Mouse (Mus musculus): ENCODE results near the gene Gdf3. TPM values are rescaled to one million over a fixed set of nuclear protein-coding genes. Genes with fewer than 3 reads are reported as not detected.

Gene Gdf3
- polyA plus RNA-seq, 2 experiments = 1.5 to 2.2 TPM

GRCm38 (mm10) chr6:122570695-122571616, 38.9 kb downstream of the Gdf3 start:
- no peak overlapping the region for H3K4me2 ChIP-seq (ENCODE audit: low read depth)

GRCm38 (mm10) chr6:122569762-122570161, 40.1 kb downstream of the Gdf3 start:
- WGBS (ENCODE audit: insufficient replicate concordance) = 64% methylated on average over 1 of the region's 1 CpGs
- no peak overlapping the region for H3K27ac ChIP-seq

More at GRCm38 (mm10) chr6:122570695-122571616, 38.9 kb downstream of the Gdf3 start:
- Histone ChIP-seq H3K4me1 (replicated peaks; ENCODE audit: control insufficient read depth in 2 of 2, insufficient read depth in 2 of 2, low read length in 1 of 2) (peaks cover 0 to 8% of the 10 kb centered on the region in 2 experiments; a peak in 2 of 4 replicates), H3K36me3 (replicated peaks; ENCODE audit: control insufficient read depth, insufficient read depth, low read depth) (no peaks in the 10 kb centered on the region), H3K27ac (no peak overlapping the region), H3K9me3 (ENCODE audit: control insufficient read depth, low read length) (no peaks in the 10 kb centered on the region), H3K27me3 (ENCODE audit: control insufficient read depth, insufficient read depth, low read length) (no peaks in the 10 kb centered on the region), H3K9ac (replicated peaks) (no peak overlapping the region), H3K4me3 (ENCODE audit: insufficient read depth in 1 of 2, low read depth in 2 of 2, low read length in 2 of 2) (no peak overlapping the region)
- peak; percentile 33; the same call in 1 of the 2 replicates for ATAC-seq (ENCODE audit: insufficient read depth)
- TF ChIP-seq CTCF (IDR thresholded peaks at IDR 0.05; ENCODE audit: low read depth) (no peak), EP300 (IDR thresholded peaks at IDR 0.05; ENCODE audit: low read depth) (no peak)
- DNase-seq (ENCODE audit: low read depth in 3 of 3, low spot score in 3 of 3) = peak in 2 of 3 experiments; percentile 5 to 26
- WGBS (ENCODE audit: insufficient replicate concordance) = 19% methylated on average over 8 of the region's 8 CpGs

GRCm38 (mm10) chr6:122569113-122569512, 40.8 kb downstream of the Gdf3 start:
- H3K4me1 ChIP-seq (replicated peaks; ENCODE audit: control insufficient read depth in 2 of 2, insufficient read depth in 2 of 2, low read length in 1 of 2) = peaks cover 0 to 8% of the 10 kb centered on the region in 2 experiments; a peak in 2 of 4 replicates
- ATAC-seq (ENCODE audit: insufficient read depth) = no peak
- no peaks in the 10 kb centered on the region for H3K9me3 ChIP-seq (ENCODE audit: control insufficient read depth, low read length)
- H3K9ac ChIP-seq (replicated peaks) = no peak overlapping the region
- no peak for DNase-seq (ENCODE audit: low read depth in 3 of 3, low spot score in 3 of 3)
- H3K27ac ChIP-seq = no peak overlapping the region
- no peak overlapping the region for H3K4me2 ChIP-seq (ENCODE audit: low read depth)
- 57% methylated on average over 5 of the region's 5 CpGs for WGBS (ENCODE audit: insufficient replicate concordance)
- TF ChIP-seq CTCF (IDR thresholded peaks at IDR 0.05; ENCODE audit: low read depth) (no peak), EP300 (IDR thresholded peaks at IDR 0.05; ENCODE audit: low read depth) (no peak)
- no peak overlapping the region for H3K4me3 ChIP-seq (ENCODE audit: insufficient read depth in 1 of 2, low read depth in 2 of 2, low read length in 2 of 2)
- H3K27me3 ChIP-seq (ENCODE audit: control insufficient read depth, insufficient read depth, low read length) = no peaks in the 10 kb centered on the region
- H3K36me3 ChIP-seq (replicated peaks; ENCODE audit: control insufficient read depth, insufficient read depth, low read depth) = no peaks in the 10 kb centered on the region

More at GRCm38 (mm10) chr6:122569762-122570161, 40.1 kb downstream of the Gdf3 start:
- H3K9ac ChIP-seq (replicated peaks) = no peak overlapping the region
- no peaks in the 10 kb centered on the region for H3K27me3 ChIP-seq (ENCODE audit: control insufficient read depth, insufficient read depth, low read length)
- H3K4me3 ChIP-seq (ENCODE audit: insufficient read depth in 1 of 2, low read depth in 2 of 2, low read length in 2 of 2) = no peak overlapping the region
- no peaks in the 10 kb centered on the region for H3K36me3 ChIP-seq (replicated peaks; ENCODE audit: control insufficient read depth, insufficient read depth, low read depth)
- no peak overlapping the region for H3K4me2 ChIP-seq (ENCODE audit: low read depth)
- TF ChIP-seq EP300 (IDR thresholded peaks at IDR 0.05; ENCODE audit: low read depth) = no peak
- no peak for TF ChIP-seq CTCF (IDR thresholded peaks at IDR 0.05; ENCODE audit: low read depth)
- ATAC-seq (ENCODE audit: insufficient read depth) = no peak
- DNase-seq (ENCODE audit: low read depth in 3 of 3, low spot score in 3 of 3) = no peak
- peaks cover 0 to 8% of the 10 kb centered on the region in 2 experiments; a peak in 2 of 4 replicates for H3K4me1 ChIP-seq (replicated peaks; ENCODE audit: control insufficient read depth in 2 of 2, insufficient read depth in 2 of 2, low read length in 1 of 2)
- H3K9me3 ChIP-seq (ENCODE audit: control insufficient read depth, low read length) = no peaks in the 10 kb centered on the region

GRCm38 (mm10) chr6:122565070-122565784, 44.7 kb downstream of the Gdf3 start:
- peak; percentile 17; the same call in 1 of the 2 replicates for TF ChIP-seq CTCF (IDR thresholded peaks at IDR 0.05; ENCODE audit: low read depth)
- TF ChIP-seq EP300 (IDR thresholded peaks at IDR 0.05; ENCODE audit: low read depth) = no peak
- Histone ChIP-seq H3K27ac (no peak overlapping the region), H3K36me3 (replicated peaks; ENCODE audit: control insufficient read depth, insufficient read depth, low read depth) (no peaks in the 10 kb centered on the region), H3K4me3 (ENCODE audit: insufficient read depth in 1 of 2, low read depth in 2 of 2, low read length in 2 of 2) (no peak overlapping the region), H3K9me3 (ENCODE audit: control insufficient read depth, low read length) (no peaks in the 10 kb centered on the region), H3K27me3 (ENCODE audit: control insufficient read depth, insufficient read depth, low read length) (no peaks in the 10 kb centered on the region), H3K4me1 (replicated peaks; ENCODE audit: control insufficient read depth in 2 of 2, insufficient read depth in 2 of 2, low read length in 1 of 2) (no peaks in the 10 kb centered on the region), H3K9ac (replicated peaks) (no peak overlapping the region), H3K4me2 (ENCODE audit: low read depth) (no peak overlapping the region)
- no peak for DNase-seq (ENCODE audit: low read depth in 3 of 3, low spot score in 3 of 3)
- no peak for ATAC-seq (ENCODE audit: insufficient read depth)
- WGBS (ENCODE audit: insufficient replicate concordance) = 61% methylated on average over 9 of the region's 9 CpGs

GRCm38 (mm10) chr6:122562463-122562862, 47.4 kb downstream of the Gdf3 start:
- TF ChIP-seq EP300 (IDR thresholded peaks at IDR 0.05; ENCODE audit: low read depth) (no peak), CTCF (IDR thresholded peaks at IDR 0.05; ENCODE audit: low read depth) (peak; percentile 83)
- no peak overlapping the region for H3K4me3 ChIP-seq (ENCODE audit: insufficient read depth in 1 of 2, low read depth in 2 of 2, low read length in 2 of 2)
- H3K9me3 ChIP-seq (ENCODE audit: control insufficient read depth, low read length) = no peaks in the 10 kb centered on the region
- no peaks in the 10 kb centered on the region for H3K36me3 ChIP-seq (replicated peaks; ENCODE audit: control insufficient read depth, insufficient read depth, low read depth)
- peak in 2 of 3 experiments; percentile 22 to 27 for DNase-seq (ENCODE audit: low read depth in 3 of 3, low spot score in 3 of 3)
- ATAC-seq (ENCODE audit: insufficient read depth) = no peak
- no peak overlapping the region for H3K9ac ChIP-seq (replicated peaks)
- no peak overlapping the region for H3K27ac ChIP-seq
- no peaks in the 10 kb centered on the region for H3K4me1 ChIP-seq (replicated peaks; ENCODE audit: control insufficient read depth in 2 of 2, insufficient read depth in 2 of 2, low read length in 1 of 2)
- 4% methylated on average over 6 of the region's 6 CpGs for WGBS (ENCODE audit: insufficient replicate concordance)
- H3K27me3 ChIP-seq (ENCODE audit: control insufficient read depth, insufficient read depth, low read length) = no peaks in the 10 kb centered on the region
- H3K4me2 ChIP-seq (ENCODE audit: low read depth) = no peak overlapping the region

Measured in liver, embryonic 14.5 days (tissue).